Mouse (Mus musculus) spleen, adult 2 months (tissue): ENCODE data around the gene Auts2.

Experiments used
- CTCF ChIP-seq: fragments of 200-500 bp; IDR thresholded peaks from 2 replicates; pipeline ENCODE4 v1.5.1; 2011; ENCODE audit warnings: mild to moderate bottlenecking, inconsistent platforms; ENCODE audit not compliant: insufficient read depth, insufficient read length, insufficient replicate concordance; ENCODE audit errors: extremely low read depth
- POLR2A ChIP-seq: fragments of 200-500 bp; IDR thresholded peaks from 2 replicates; pipeline ENCODE4 v1.6.1; 2011; ENCODE audit warnings: low read depth, low read length, inconsistent platforms

- no peak for TF ChIP-seq POLR2A
- TF ChIP-seq CTCF = no peak
Observed at GRCm38 (mm10) chr5:131662657-131663056, 880.5 kb downstream of the Auts2 start.
